ENCODE assay signal across 17 mouse cellular contexts in genomic region chr12:104492009-104492408, GRCm38 (mm10). TPM values are rescaled to one million over a fixed set of nuclear protein-coding genes. Genes with fewer than 3 reads are reported as not detected.
DNase-seq lines count a peak whose midpoint lies in the region; ATAC-seq and TF ChIP-seq lines count a peak whose summit lies in the region.
"Had no signal": no experiment of that assay in that cellular context is flagged by ENCODE, and none has a peak within 500 bp of the region (broad histone marks: within the 10 kb centered on the region; RNA-seq: fewer than 3 reads in every experiment).

No protein-coding gene starts in this region.

- H3K27me3 ChIP-seq in lung, embryonic 14.5 days (ENCODE audit: insufficient read depth, low read length) = no peaks in the 10 kb centered on the region
- H3K27me3 ChIP-seq in heart, embryonic 15.5 days = no peaks in the 10 kb centered on the region; the same call in none of the 2 replicates
- H3K27me3 ChIP-seq: hindbrain, embryonic 15.5 days had no signal

- no peaks in the 10 kb centered on the region for H3K9me3 ChIP-seq in lung, embryonic 14.5 days (ENCODE audit: low read depth, low read length)
- H3K9me3 ChIP-seq in heart, embryonic 15.5 days (replicated peaks) = no peaks in the 10 kb centered on the region
- H3K9me3 ChIP-seq: hindbrain, embryonic 15.5 days had no signal

- no peak overlapping the region for H3K4me2 ChIP-seq in lung, embryonic 14.5 days
- no peak overlapping the region for H3K4me2 ChIP-seq in heart, embryonic 15.5 days
- H3K4me2 ChIP-seq: hindbrain, embryonic 15.5 days had no signal

- no peak for TF ChIP-seq CTCF in lung, embryonic 14.5 days (IDR thresholded peaks at IDR 0.05; ENCODE audit: low read depth)

- WGBS in lung, embryonic 14.5 days = 33% methylated on average over 6 of the region's 6 CpGs
- WGBS in heart, embryonic 15.5 days = 12% methylated on average over 6 of the region's 6 CpGs

- no peaks in the 10 kb centered on the region for H3K4me1 ChIP-seq in lung, embryonic 14.5 days (ENCODE audit: insufficient read depth)
- peaks cover 6% of the 10 kb centered on the region; the same call in 1 of the 2 replicates for H3K4me1 ChIP-seq in heart, embryonic 15.5 days (replicated peaks)
- H3K4me1 ChIP-seq: hindbrain, embryonic 15.5 days had no signal

- no peak for ATAC-seq in lung, embryonic 14.5 days (ENCODE audit: insufficient read depth)
- 0 out of 2 replicates have a peak, but pooled peaks have one; percentile 27 for ATAC-seq in heart, embryonic 15.5 days (replicated peaks; ENCODE audit: insufficient number of reproducible peaks, insufficient read depth, low FRiP score, low read depth)
- no peak for ATAC-seq in CD4-positive, CD25-positive, alpha-beta regulatory T cell, adult 4 months
- ATAC-seq: liver, postnatal 0 days had no signal

- H3K9ac ChIP-seq in lung, embryonic 14.5 days = no peak overlapping the region
- no peak overlapping the region for H3K9ac ChIP-seq in heart, embryonic 15.5 days
- H3K9ac ChIP-seq: hindbrain, embryonic 15.5 days; liver, postnatal 0 days had no signal

- H3K27ac ChIP-seq in lung, embryonic 14.5 days (ENCODE audit: low read depth) = no peak overlapping the region
- no peak overlapping the region for H3K27ac ChIP-seq in heart, embryonic 15.5 days
- H3K27ac ChIP-seq: hindbrain, embryonic 15.5 days had no signal

- H3K36me3 ChIP-seq in lung, embryonic 14.5 days (ENCODE audit: insufficient read depth) = no peaks in the 10 kb centered on the region
- no peaks in the 10 kb centered on the region for H3K36me3 ChIP-seq in heart, embryonic 15.5 days
- H3K36me3 ChIP-seq: hindbrain, embryonic 15.5 days had no signal

- DNase-seq in cerebellum, postnatal 14 days = peak; percentile 62 to 70
- no peak for DNase-seq in cerebellum, adult 11-12 months
- DNase-seq in lung, embryonic 14.5 days = peak; percentile 24
- no peak for DNase-seq in lung, postnatal 25 days (ENCODE audit: low spot score)
- peak; percentile 60 for DNase-seq in adipocyte (ENCODE audit: low spot score)
- DNase-seq in kidney, postnatal 10 days = no peak
- DNase-seq: adrenal gland, adult 8-10 months; B cell, adult 2 months; liver, postnatal 0 days; midbrain, embryonic 14.5 days; spleen, adult 18-20 months had no signal

- no peak overlapping the region for H3K4me3 ChIP-seq in lung, embryonic 14.5 days (ENCODE audit: low read depth, low read length)
- no peak overlapping the region for H3K4me3 ChIP-seq in heart, embryonic 15.5 days
- H3K4me3 ChIP-seq: hindbrain, embryonic 15.5 days had no signal

RNA-seq across cellular contexts. Expression of gene Gsc, which starts 18.9 kb away (rescaled TPM):
- polyA plus RNA-seq in lung, embryonic 14.5 days (2014; fragmentation: Nextera tagmentation; extraction: Ambion mirVana) = 0.34 TPM in 1 of 2 replicates, not detected in the other
- 0.54 and 1.1 TPM in 2 replicates for polyA plus RNA-seq in heart, embryonic 15.5 days (2015; fragmentation: Nextera tagmentation; extraction: Ambion mirVana)
- polyA plus RNA-seq in CD4-positive, CD25-positive, alpha-beta regulatory T cell, adult 4 months (2017; shearing (Covaris generic)) = not detected
- polyA plus RNA-seq: frontal cortex, adult 2 months; large intestine, adult 2 months; liver, postnatal 0 days; midbrain, embryonic 14.5 days; neural tube, embryonic 14.5 days had no signal

Comparison
In these comparisons a context has a peak if more than half of its experiments do, and no peak if none do; other contexts are left out.
1. DNase-seq: peak in cerebellum, postnatal 14 days (2 of 2), lung, embryonic 14.5 days (single experiment) and adipocyte (single experiment); none in cerebellum, adult 11-12 months (single experiment), lung, postnatal 25 days (single experiment) and kidney, postnatal 10 days (single experiment).